Mouse (Mus musculus) frontal cortex, postnatal 36 days (tissue): ENCODE measurements around the gene Rogdi.

Experiments used
- DNase-seq, 2 experiments: peaks; one replicate each; pipeline ENCODE4 v3.0.0; 2022; ENCODE audit warnings: low spot score in 2 of 2

Gene Rogdi

GRCm38 (mm10) chr16:4993276-4993675 is 20.1 kb downstream of the Rogdi start:
- DNase-seq, result no peak

GRCm38 (mm10) chr16:4984717-4985116 is 28.6 kb downstream of the Rogdi start:
- DNase-seq, result no peak

- no peak for DNase-seq
These were observed 33.5 kb downstream of the Rogdi start for GRCm38 (mm10) chr16:4979755-4980380.

GRCm38 (mm10) chr16:4978275-4979051 is 34.9 kb downstream of the Rogdi start:
- DNase-seq, result peak; percentile 47 to 56

GRCm38 (mm10) chr16:4976180-4976579 is 37.2 kb downstream of the Rogdi start:
- peak; percentile 39 to 51 for DNase-seq

- no peak for DNase-seq
These were observed 38.8 kb downstream of the Rogdi start for GRCm38 (mm10) chr16:4974521-4974920.

- DNase-seq, result no peak
These were observed 41.7 kb downstream of the Rogdi start for GRCm38 (mm10) chr16:4971626-4972025.

GRCm38 (mm10) chr16:4969055-4969843 is 44.1 kb downstream of the Rogdi start:
- DNase-seq, result no peak

GRCm38 (mm10) chr16:4968426-4968825 is 44.9 kb downstream of the Rogdi start:
- DNase-seq, result no peak

GRCm38 (mm10) chr16:4965392-4966129 is 47.8 kb downstream of the Rogdi start:
- no peak for DNase-seq

GRCm38 (mm10) chr16:4964731-4965391 is 48.5 kb downstream of the Rogdi start:
- no peak for DNase-seq

- DNase-seq, result peak; percentile 99 to 100
These were observed 49.3 kb downstream of the Rogdi start, which contains the start of gene Anks3 for GRCm38 (mm10) chr16:4963797-4964709. Anks3 (minus strand) TSS chr16:4964205.

GRCm38 (mm10) chr16:4963346-4963745 is 50.0 kb downstream of the Rogdi start:
- DNase-seq, result no peak

GRCm38 (mm10) chr16:4960260-4960659 is 53.1 kb downstream of the Rogdi start:
- no peak for DNase-seq
